Mouse (Mus musculus) small intestine, adult 2 months (tissue): ENCODE measurements around the gene Nt5dc3.

Experiments
- CTCF ChIP-seq: fragments of 200-500 bp; IDR thresholded peaks from 2 replicates; pipeline ENCODE4 v1.5.1; 2012; ENCODE audit warnings: low read depth, mild to moderate bottlenecking, control low read depth, inconsistent platforms, low read length, moderate library complexity, mixed read lengths; ENCODE audit not compliant: insufficient replicate concordance, insufficient read length; ENCODE audit errors: extremely low read depth
- POLR2A ChIP-seq: fragments of 200-500 bp; IDR thresholded peaks from 2 replicates; pipeline ENCODE4 v1.6.1; 2012; ENCODE audit warnings: low read depth, mild to moderate bottlenecking, control low read depth, inconsistent platforms, low read length, moderate library complexity

- TF ChIP-seq CTCF (no peak), POLR2A (no peak)
Measured at GRCm38 (mm10) chr10:86758211-86758610, 20.6 kb upstream of the Nt5dc3 start.
